Mouse (Mus musculus): ENCODE measurements around the gene Nek11. TPM values are rescaled to one million over a fixed set of nuclear protein-coding genes. Genes with fewer than 3 reads are reported as not detected.
"Not testable (repeated sequence)": the region's sequence is repeated elsewhere in the genome, so short reads cannot be mapped to it uniquely, and the experiment has no call there.

Gene Nek11
- polyA plus RNA-seq, 1 experiment from 2014 or later = 0.07 TPM

GRCm38 (mm10) chr9:105131253-105132001, 263.9 kb downstream of the Nek11 start, which contains the start of gene Nudt16:
Gene Nudt16 (minus strand): TSS chr9:105131824.
- Histone ChIP-seq H3K27ac (peak within 1 kb of the TSS; percentile 73), H3K4me3 (peak within 1 kb of the TSS; percentile 79), H3K4me1 (peaks cover 25% of the 10 kb centered on the region), H3K36me3 (no peaks in the 10 kb centered on the region), H3K27me3 (replicated peaks) (no peaks in the 10 kb centered on the region), H3K4me2 (peak within 1 kb of the TSS; percentile 96), H3K9me3 (replicated peaks) (no peaks in the 10 kb centered on the region), H3K9ac (peak within 1 kb of the TSS; percentile 79)
- ATAC-seq = peak; percentile 100
- under 1% methylated on average over 56 of the region's 60 CpGs for WGBS (ENCODE audit: insufficient replicate concordance)

DNA sequence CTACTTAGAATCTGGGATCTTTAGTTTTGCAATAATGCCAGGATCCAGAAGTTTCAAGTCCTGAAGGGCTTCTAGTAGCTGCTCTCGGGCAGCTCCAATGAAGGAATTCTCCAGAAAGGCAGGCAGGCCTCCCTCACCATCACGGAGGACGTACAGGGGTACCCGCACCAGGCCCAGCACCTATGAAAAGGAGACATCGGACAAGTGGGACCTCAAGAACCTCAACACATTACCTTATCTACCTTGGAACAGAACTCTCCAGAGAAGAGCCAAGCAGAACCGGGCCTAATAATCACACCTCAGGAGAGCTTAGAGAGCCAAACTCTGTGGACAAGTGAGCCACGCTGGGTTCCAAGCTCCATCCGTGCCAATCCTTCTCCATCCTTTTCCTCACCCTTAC, 265.0 kb downstream of the Nek11 start:
- peak overlapping the region; percentile 96 for H3K4me2 ChIP-seq
- H3K9me3 ChIP-seq (replicated peaks) = no peaks in the 10 kb centered on the region
- H3K36me3 ChIP-seq = no peaks in the 10 kb centered on the region
- no peaks in the 10 kb centered on the region for H3K27me3 ChIP-seq (replicated peaks)
- 0 out of 2 replicates have a peak overlapping the region, but pooled peaks have one; percentile 79 for H3K4me3 ChIP-seq
- no peak overlapping the region for H3K9ac ChIP-seq
- WGBS (ENCODE audit: insufficient replicate concordance) = 83% methylated on average over 8 of the region's 8 CpGs
- no peak for ATAC-seq
- no peak overlapping the region for H3K27ac ChIP-seq
- H3K4me1 ChIP-seq = peaks cover 25% of the 10 kb centered on the region

- 63% methylated on average over 3 of the region's 3 CpGs for WGBS (ENCODE audit: insufficient replicate concordance)
- H3K9me3 ChIP-seq (replicated peaks); H3K4me3 ChIP-seq; H3K36me3 ChIP-seq; H3K4me1 ChIP-seq; H3K27me3 ChIP-seq (replicated peaks); H3K4me2 ChIP-seq; ATAC-seq; H3K27ac ChIP-seq; H3K9ac ChIP-seq: not testable (repeated sequence)
Observed at GRCm38 (mm10) chr9:105125206-105125605, 270.1 kb downstream of the Nek11 start.

Other genes starting within 250 kb of the Nek11 start
- 7.8 and 9.1 TPM in 2 replicates for gene Aste1, start 132 bp downstream of the Nek11 start, polyA plus RNA-seq (2016; fragmentation: Nextera tagmentation; extraction: Ambion mirVana)
- 33.8 and 34.1 TPM in 2 replicates for gene Atp2c1, start 131.8 kb upstream of the Nek11 start, polyA plus RNA-seq (2016; fragmentation: Nextera tagmentation; extraction: Ambion mirVana)
- 11.9 and 12.1 TPM in 2 replicates for gene Pik3r4, start 247.5 kb upstream of the Nek11 start, polyA plus RNA-seq (2016; fragmentation: Nextera tagmentation; extraction: Ambion mirVana)

All from liver, embryonic 12.5 days (tissue).